Mouse (Mus musculus) splenic B cell, adult 2 months (primary cell): ENCODE results near the gene Tab1.

Experiments
- DNase-seq: peaks from one replicate; pipeline ENCODE4 v3.0.0-alpha.2; 2011; ENCODE audit warnings: low read depth, low spot score
- H3K27me3 ChIP-seq: 2 replicates; pipeline ENCODE4 v1.6.1; 2012; ENCODE audit warnings: mild to moderate bottlenecking, low read length, moderate library complexity, mixed read lengths; ENCODE audit not compliant: control insufficient read depth, poor library complexity, insufficient read depth, severe bottlenecking
- H3K36me3 ChIP-seq: 2 replicates; pipeline ENCODE4 v1.6.1; 2012; ENCODE audit warnings: mild to moderate bottlenecking, low read length, moderate library complexity, mixed read lengths; ENCODE audit not compliant: control insufficient read depth, poor library complexity, insufficient read depth, severe bottlenecking

Tab1 gene

DNA sequence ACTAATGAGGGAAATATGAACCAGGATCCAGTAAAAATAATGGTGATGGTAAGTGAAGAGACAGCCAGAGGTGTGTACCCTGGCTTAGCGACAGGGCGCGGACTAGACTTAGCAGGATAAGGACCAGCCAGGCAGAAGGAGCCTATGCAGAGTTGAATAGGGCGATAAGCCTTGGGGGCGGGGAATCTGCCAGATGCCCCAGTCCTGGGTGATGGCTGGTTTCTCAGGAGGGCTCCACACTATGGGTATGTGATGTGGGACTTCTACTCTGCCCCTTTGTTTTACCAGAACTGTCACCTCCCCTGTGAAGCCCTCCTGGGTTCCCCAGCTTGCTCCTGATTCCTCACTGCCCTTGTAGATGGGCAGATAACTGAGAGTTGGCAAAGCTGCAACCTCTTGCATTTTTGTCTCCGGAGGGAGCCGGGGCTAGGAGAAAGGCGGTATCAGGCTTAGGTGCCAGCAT lies 34.9 kb upstream of the Tab1 start:
- no peak for DNase-seq
- Histone ChIP-seq H3K27me3 (no peaks in the 10 kb centered on the region), H3K36me3 (no peaks in the 10 kb centered on the region)

DNA sequence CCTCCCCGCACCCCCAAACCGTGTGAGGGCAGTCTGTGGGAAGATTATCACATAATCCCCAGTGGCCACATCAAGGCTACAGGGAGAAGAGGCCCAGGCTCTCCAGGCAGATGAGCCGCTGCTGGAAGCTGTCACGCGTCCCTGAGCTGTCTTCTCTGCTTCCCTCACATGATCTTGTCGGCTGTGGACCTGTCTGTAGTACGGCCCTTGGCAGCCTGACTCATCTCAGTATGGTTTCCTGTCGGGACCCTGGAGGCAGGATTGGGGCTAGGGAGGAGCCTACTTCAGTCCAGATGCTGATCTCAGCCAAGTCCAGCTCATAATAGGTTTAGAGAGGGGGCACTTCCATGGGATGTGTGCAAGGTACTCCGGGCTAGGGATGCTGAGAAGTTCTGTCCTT lies 34.1 kb upstream of the Tab1 start:
- H3K36me3 ChIP-seq, result no peaks in the 10 kb centered on the region
- H3K27me3 ChIP-seq, result no peaks in the 10 kb centered on the region
- no peak for DNase-seq

- Histone ChIP-seq H3K36me3 (no peaks in the 10 kb centered on the region), H3K27me3 (no peaks in the 10 kb centered on the region)
- DNase-seq, result no peak
Measured at GRCm38 (mm10) chr15:80099477-80099876, 33.5 kb upstream of the Tab1 start.

GRCm38 (mm10) chr15:80100196-80100595 lies 32.7 kb upstream of the Tab1 start:
- no peaks in the 10 kb centered on the region for H3K27me3 ChIP-seq
- H3K36me3 ChIP-seq, result no peaks in the 10 kb centered on the region

DNA sequence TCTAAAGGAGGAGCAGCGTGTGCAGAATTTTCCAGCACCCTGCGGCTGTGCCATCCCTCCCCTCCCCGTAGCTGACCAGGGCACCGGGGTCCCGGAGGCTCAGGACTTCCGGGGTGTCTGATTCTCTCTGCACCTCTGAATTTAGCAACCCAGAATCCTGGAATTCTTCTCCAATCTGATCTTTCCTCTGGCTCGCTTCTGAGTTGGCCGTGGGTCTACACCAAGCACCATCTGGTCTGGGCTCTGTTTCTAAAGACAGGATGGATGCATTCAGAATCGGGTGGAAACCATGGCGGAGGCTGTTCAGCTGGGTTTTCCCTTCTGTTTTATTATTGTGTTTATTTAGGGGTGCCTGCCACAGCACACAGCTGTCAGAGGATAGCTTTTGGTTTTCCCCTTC lies 32.1 kb upstream of the Tab1 start:
- no peak for DNase-seq
- Histone ChIP-seq H3K27me3 (no peaks in the 10 kb centered on the region), H3K36me3 (no peaks in the 10 kb centered on the region)

More at GRCm38 (mm10) chr15:80100196-80100595, 32.7 kb upstream of the Tab1 start:
- DNase-seq, result no peak

DNA sequence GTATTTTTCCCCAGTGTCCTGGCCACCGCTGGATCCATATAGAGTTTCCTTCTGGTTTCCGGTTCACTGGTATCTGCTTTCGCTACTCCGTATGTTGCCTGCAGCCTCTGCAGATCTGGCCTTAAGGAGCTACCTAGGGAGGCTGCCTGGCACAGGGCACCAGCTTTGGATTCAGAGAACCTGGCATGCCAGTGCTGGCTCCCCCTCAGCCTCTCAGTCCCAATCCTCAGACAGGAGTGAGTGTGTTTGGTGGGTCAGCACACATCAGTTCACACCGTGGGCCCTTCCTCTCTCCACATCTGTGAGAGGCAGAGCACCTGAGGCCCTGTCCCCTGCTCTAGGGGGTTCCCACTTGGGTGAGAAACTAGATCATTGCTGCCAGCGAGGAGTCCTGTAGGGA lies 31.4 kb upstream of the Tab1 start:
- DNase-seq, result no peak
- no peaks in the 10 kb centered on the region for H3K36me3 ChIP-seq

DNA sequence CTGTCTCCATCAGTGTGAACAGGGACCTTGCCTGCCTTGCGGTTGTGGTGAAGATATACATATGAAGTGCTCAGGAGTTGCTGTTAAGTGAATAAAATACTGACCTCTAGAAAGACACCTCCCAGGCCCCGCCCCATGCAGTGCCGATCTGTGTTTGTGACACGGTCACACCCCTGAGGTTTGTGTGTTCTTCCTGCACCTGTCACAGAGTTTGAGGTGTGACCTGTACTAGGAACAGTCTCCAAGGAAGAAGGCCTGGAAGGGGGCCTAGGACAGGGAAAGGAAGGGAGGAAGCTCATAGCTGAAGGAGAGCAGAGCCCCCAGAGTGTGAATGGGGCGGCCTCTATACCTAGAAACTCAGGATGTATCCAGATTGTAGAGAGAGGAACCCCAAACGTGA lies 30.4 kb upstream of the Tab1 start:
- no peaks in the 10 kb centered on the region for H3K36me3 ChIP-seq
- H3K27me3 ChIP-seq, result no peaks in the 10 kb centered on the region
- DNase-seq, result no peak

More for the DNA sequence above, 31.4 kb upstream of the Tab1 start:
- no peaks in the 10 kb centered on the region for H3K27me3 ChIP-seq

- DNase-seq, result no peak
- no peaks in the 10 kb centered on the region for H3K27me3 ChIP-seq
- H3K36me3 ChIP-seq, result no peaks in the 10 kb centered on the region
Measured at GRCm38 (mm10) chr15:80105490-80106410, 27.2 kb upstream of the Tab1 start.

DNA sequence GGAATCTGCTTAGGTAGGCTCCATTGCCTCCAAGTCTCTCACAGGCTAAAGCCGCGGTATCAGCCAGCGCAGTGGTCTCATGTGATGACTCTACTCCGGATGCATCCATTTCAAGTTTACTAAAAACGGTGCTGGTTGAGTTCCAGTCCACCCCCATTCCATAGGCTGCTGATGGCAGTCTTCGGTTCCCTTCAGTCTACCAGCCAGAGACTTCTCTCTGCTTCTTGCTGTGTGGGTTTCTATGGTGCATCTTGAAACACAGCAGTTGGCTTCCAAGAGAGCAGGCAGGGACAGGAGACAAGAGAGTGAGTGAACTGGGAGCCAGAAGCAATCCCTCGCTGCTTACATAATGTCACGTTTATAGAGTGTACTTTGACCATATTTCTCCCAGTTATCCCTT lies 25.8 kb upstream of the Tab1 start:
- DNase-seq, result no peak
- Histone ChIP-seq H3K36me3 (no peaks in the 10 kb centered on the region), H3K27me3 (no peaks in the 10 kb centered on the region)

DNA sequence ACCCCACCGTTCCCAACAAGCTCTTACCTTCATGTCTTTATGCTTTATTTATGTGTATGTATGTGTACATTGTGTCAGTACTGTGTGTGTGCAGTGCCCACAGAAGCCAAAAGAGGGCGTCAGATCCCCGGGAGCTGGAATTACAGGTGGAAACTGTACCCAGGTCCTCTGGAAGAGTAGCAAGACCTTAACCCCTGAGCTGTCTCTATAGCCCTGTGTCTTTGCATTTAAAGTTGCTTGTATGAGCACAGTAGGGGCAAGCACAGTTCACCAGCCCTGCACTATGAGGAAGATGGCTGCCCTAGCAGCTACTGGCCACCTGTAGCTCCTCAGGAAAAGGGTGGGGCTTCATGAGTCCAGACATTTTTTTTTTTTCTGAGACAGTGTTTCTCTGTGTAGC lies 25.4 kb upstream of the Tab1 start:
- H3K27me3 ChIP-seq, result no peaks in the 10 kb centered on the region
- DNase-seq, result no peak
- H3K36me3 ChIP-seq, result no peaks in the 10 kb centered on the region

DNA sequence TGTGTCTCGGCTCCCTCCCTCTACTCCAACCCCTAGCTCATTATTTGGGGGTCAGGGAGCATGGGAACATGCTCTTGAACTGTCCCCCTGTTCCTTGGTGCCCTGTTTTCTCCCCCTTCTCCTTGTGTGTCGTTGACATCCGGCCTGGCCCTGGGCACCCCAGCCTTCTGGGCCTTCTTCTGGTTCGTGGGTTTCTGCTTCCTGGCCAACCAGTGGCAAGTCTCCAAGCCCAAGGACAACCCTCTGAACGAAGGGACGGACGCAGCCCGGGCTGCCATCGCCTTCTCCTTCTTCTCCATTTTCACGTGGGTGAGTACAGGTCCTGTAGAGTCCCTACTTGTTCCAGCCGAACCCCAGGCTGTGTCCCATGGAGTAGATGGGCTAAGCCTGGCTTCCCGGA lies 21.5 kb upstream of the Tab1 start:
- no peaks in the 10 kb centered on the region for H3K36me3 ChIP-seq
- H3K27me3 ChIP-seq, result no peaks in the 10 kb centered on the region
- no peak for DNase-seq

DNA sequence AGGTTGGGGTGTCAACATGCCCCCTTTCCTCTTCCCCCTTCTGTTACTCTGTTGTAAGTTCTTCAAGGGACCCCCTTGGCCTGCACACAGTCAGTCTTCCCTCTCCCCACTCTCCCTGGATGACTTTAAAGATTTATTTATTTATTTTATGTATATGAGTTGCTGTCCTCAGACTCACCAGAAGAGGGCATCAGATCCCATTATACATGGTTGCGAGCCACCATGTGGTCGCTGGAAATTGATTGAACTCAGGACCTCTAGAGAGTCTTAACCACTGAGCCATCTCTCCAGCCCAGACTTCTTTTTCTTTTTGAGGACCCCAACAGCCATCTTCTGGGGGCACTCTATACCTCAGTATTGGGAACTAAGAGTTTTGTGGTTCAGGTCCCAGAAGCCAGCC lies 20.4 kb upstream of the Tab1 start:
- peak; percentile 48 for DNase-seq
- H3K27me3 ChIP-seq, result no peaks in the 10 kb centered on the region
- H3K36me3 ChIP-seq, result no peaks in the 10 kb centered on the region

- H3K36me3 ChIP-seq, result no peaks in the 10 kb centered on the region
- no peak for DNase-seq
Measured at GRCm38 (mm10) chr15:80114414-80114813, 18.5 kb upstream of the Tab1 start.

DNA sequence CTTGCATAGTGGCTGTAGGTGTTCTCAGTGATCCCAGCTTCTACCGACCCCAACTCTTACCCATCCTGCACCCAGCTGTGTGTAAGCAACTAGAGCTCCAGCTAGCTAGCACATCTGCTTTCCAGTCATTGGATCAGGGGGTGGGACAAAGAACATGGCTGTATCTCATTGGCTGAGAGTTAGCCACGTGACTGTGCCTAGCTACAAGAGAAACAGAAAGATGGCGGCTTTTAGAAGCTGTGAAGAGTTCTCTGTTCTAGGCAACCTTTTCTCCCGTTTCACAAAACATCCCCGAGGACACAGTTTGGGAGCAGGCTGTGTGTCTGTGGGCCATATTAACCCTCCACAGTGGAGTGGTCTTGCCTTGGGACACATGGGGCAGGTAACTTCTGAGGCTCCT lies 17.7 kb upstream of the Tab1 start:
- H3K36me3 ChIP-seq, result no peaks in the 10 kb centered on the region
- DNase-seq, result no peak

More at GRCm38 (mm10) chr15:80114414-80114813, 18.5 kb upstream of the Tab1 start:
- H3K27me3 ChIP-seq, result no peaks in the 10 kb centered on the region

DNA sequence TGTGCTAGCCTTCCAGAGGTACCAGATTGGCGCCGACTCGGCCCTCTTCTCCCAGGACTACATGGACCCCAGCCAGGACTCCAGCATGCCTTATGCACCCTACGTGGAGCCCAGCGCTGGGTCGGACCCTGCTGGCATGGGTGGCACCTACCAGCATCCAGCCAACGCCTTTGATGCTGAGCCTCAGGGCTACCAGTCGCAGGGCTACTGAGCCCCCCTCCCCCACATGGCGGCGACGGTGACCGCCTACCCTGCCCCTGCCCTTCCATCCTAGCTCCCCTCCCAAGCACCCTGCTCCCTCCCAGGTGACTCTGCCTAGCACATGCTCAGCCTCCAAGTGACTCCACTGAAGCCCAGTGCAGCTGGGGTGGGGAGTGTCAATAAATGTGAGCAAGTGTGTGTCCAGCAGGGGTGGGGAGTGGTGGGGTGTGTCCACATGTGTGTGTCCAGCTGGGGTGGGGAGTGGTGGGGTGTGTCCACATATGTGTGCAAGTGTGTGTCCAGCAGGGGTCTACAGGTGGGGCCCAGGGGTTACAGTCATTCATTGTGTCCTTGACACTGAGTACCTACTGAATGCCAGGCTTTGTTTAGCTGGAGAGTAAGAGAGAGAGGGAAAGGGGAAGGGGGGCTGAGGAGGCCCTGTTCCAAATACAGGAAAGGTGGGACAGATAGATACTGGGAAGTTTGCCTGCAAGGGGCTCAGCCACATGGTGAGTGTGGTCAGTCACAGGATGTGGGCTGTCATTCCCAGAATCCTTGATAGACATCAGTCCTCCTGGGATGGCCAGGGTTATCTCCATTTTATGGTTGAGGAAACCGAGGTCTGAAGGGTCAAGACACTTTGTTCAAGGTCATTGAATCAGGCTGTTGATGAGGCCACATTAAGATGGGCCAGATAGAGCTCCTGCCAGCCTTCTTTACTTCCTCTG lies 16.8 kb upstream of the Tab1 start:
- Histone ChIP-seq H3K27me3 (no peaks in the 10 kb centered on the region), H3K36me3 (no peaks in the 10 kb centered on the region)
- no peak for DNase-seq

More for the DNA sequence above, 17.7 kb upstream of the Tab1 start:
- H3K27me3 ChIP-seq, result no peaks in the 10 kb centered on the region
